Mouse (Mus musculus) T-helper 17 cell (primary cell): Measurements from ENCODE around the gene Adgrg4.

Source experiments
- in situ Hi-C, 2 experiments: fragments of 300-600 bp; cut with MboI, MseI; formaldehyde crosslinking; loops; 1 replicate in 1 of 2; 2 replicates in 1 of 2; pipeline ENCODE4 v1.15.1; 2025; ENCODE audit warnings: high pct_unique_total_duplicates in 2 of 2

The Adgrg4 gene

DNA sequence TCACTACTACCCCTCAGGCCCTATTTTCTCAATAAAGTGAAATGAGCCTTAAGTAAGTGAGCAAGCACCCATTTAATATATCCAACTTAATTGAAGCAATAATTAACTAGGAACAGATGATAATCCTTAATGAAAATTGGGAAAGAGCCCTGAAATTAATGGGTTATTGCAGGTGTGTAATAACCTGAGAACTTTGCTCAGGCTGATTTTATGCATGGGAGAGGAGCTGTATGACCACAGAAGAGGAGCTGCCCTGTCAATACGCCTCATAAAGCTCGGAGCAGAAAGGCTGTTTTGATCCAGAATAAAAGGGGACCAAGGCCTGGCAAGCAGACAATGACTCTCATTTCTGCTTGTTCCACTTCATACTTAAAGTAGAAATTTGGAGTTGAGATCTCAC is at the start of gene Adgrg4:
TSS of gene Adgrg4 (plus strand) at position 301 of the 400 bp plus-strand sequence.
- in situ Hi-C loops = no loop called here

DNA sequence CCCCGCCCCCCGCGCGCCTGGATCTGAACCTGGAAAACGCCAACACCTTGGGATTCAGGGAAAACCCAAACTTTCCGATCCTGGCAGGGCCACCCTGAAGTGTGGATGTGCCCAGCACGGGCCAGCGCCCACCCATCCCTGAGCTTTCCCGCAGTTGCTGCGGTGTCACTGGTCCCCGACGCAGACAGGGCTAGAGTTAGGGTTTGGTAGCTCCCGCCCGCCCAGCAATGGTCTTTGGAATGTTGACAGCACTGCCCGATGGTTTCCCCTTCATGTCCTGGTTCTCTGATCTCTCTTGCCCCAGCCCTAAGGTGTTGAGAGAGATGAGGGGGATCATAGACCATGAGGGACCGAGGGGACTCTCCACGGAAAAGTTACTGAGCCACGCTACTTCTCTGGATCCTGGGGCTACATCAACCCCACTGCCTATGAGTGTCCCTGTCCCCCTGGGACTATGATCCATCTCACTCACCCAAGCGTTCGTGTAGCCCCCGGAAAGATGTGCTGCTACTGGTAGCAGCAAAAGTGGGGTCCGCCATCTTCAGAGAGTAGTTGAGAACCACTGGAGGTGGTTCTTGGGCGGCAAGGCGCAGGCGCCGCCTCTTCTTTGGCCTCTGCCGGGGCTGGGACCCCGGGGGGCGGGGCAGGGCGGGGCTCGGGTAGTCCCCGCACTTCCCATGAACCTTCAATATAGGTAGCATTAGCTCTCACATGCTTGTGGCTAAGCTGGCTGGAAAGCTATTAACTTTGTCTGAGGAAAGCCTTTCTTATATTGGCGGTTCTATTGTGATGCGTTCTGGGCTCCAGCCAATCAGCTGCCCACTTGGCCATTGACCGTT is 48.0 kb upstream of the Adgrg4 start, which contains the start of gene Map7d3:
TSS of gene Map7d3 (minus strand) at position 562 of the 839 bp plus-strand sequence.
- in situ Hi-C loops = no loop called here

DNA sequence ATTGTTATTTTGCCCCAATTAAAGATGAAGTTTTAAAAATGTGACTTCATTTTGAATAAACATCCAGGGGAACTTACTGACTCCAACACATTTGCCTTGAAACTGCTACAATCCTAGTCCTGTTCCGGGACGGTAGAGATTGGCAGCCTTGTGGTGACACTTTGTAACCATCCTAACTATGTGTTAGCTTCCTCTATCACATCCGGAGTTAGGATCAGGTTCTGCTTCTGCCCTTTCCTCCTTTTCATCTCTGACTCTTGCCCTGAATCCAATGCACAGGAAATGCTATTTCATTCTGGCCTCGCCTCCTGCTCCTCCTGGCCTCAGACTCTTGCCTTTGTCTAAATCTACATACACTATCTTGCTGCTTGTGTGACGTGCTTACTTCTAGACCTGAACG is 42.5 kb upstream of the Adgrg4 start:
- in situ Hi-C loops = no loop called here

DNA sequence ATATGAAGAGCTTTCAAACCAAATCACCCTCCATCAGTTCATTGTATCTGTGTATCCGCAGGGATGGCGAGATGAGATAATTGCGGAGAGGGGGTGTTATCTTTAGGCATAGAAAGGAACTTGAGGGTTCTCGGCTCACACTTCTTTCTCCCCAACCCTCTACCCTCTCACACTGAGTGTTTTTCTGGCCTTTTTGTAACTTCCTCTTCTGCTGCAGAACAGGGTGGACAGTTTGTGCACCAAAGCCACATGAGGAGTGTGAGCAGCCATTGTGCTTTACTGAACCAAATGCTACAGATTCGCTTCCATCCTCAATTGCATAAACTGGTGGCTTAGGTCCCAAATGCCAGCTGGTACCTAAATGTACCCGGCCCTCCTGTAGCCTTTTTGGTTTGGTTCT is 34.1 kb upstream of the Adgrg4 start:
- in situ Hi-C loops = no loop called here

DNA sequence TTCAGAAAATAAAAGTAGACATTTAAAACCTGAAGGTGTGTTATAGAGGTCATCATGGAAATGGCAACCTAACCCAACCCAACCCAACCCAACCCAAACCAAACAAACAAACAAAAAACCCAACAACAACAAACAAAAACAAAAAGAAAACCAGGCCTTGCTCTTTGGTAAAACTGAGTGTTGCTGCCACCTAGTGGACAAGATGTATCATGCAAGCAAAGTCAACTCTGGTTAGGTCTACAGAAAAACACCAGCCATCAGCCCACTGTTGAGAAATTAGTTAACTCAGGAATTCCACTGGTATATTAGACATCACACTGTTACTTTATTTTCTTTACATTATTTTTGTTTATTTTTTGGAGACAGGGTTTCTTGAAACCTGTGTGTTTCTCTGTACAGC is 30.6 kb upstream of the Adgrg4 start:
- in situ Hi-C loops = no loop called here

DNA sequence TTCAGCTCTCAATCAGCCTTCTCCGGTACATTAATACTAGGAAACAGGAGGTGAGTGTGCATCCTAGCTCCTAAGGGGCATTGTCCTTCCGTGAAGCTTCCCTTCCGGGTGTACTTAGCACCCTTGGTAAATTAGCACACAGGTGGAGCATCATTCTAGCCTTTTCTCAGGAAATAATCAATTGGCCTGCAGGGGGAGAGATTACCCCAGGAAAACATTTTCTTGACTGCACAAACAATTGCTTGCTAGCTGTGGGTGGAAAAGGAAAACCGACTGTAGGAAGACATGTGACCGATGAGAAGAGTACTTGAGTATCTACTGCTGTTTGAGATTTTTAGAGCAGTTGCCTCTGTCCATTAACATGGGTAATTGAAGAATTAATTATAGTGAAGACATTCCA is 28.7 kb upstream of the Adgrg4 start:
- in situ Hi-C loops = no loop called here

DNA sequence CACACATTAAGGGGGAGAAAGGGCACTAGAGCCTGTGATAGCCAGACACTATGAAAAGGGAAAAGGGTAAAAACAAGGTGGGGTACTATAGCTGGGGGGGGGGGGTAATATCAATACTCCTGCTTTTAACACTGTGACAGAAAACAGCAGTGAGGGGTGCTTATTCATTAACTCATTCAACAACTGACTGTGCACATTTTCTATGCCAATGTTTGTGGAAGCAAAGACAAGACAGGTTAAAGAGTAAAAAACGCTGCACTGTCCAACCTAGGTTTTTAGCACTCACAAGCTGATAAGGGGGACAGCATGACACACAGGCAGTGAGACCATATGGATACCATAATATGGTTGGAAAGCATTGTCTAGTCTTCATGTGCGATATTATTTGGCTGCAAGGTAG is 142.9 kb downstream of the Adgrg4 start:
- in situ Hi-C loops = no loop called here

DNA sequence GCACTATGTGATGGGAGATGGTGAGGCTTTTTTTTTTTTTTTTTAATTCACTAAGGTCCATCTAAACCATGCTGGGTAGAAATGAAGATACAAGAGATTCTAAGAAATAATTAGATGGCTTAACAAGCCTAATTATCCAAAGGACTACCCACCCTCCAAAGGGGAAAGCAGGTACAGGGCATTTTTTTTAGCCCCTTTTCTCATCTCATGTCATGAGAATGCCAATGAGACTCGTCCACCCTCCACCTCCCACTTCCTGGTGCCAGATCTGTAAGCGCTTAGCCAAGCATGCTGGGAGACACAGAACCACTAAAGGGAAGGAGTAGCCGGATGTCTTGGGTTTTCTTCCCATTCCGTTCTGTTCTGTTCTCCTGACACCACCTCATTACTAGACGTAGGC is 172.8 kb downstream of the Adgrg4 start, which contains the start of gene Brs3:
TSS of gene Brs3 (plus strand) at position 301 of the 400 bp plus-strand sequence.
- in situ Hi-C loops = no loop called here

DNA sequence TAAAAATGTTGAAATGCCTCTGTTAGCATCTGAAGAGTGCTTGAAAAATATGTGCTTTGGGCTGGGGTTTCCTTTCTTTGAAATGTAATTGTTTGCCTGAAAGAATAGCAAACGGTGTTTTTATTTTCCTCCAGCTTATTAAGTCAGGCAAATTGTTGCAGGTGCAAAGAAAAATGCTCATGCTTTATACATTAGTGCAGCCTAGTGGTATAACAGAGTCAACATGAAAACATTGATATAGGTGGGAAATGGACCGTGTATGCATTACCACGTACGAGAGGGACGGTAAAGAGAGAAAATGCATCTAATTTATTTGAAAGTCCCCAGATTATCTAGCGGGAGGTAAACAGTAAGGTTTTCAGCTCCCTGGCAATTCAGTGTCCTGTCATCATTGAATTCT is 173.9 kb downstream of the Adgrg4 start:
- in situ Hi-C loops = no loop called here
